Mouse (Mus musculus) C2C12 (cell line): ENCODE measurements at regions not wholly inside any gene's neighbourhood (a gene's known extent, or its start where the extent isn't known, plus 50 kb on each side); places are given as distances from the start of the nearest gene placed in this dataset.

Experiments used
- H3K27me3 ChIP-seq: one replicate; pipeline ENCODE4 v1.6.1; 2011; ENCODE audit not compliant: control insufficient read depth, insufficient read depth, insufficient read length
- H3K36me3 ChIP-seq: one replicate; pipeline ENCODE4 v1.6.1; 2011; ENCODE audit not compliant: control insufficient read depth, insufficient read depth
- H3K4me3 ChIP-seq: one replicate; pipeline ENCODE4 v1.5.1; 2011; ENCODE audit warnings: mild to moderate bottlenecking, control low read depth; ENCODE audit not compliant: poor library complexity, insufficient read depth, severe bottlenecking
- H3K79me2 ChIP-seq: one replicate; pipeline ENCODE4 v1.6.1; 2011; ENCODE audit not compliant: control insufficient read depth, insufficient read depth
- H3K79me3 ChIP-seq: one replicate; pipeline ENCODE4 v1.6.1; 2011; ENCODE audit warnings: low read depth, control low read depth
- H3ac ChIP-seq: one replicate; pipeline ENCODE3; 2011; ENCODE audit warnings: low read depth; ENCODE audit not compliant: control insufficient read depth, insufficient read length
- CEBPB ChIP-seq: IDR thresholded peaks from one replicate; pipeline ENCODE4 v1.6.1; 2011; ENCODE audit warnings: low read depth, mild to moderate bottlenecking, control low read depth, moderate library complexity
- CTCF ChIP-seq: IDR thresholded peaks from one replicate; pipeline ENCODE4 v1.5.1; 2011; ENCODE audit not compliant: control insufficient read depth, insufficient read depth, insufficient read length
- FOSL1 ChIP-seq: IDR thresholded peaks from one replicate; pipeline ENCODE4 v1.8.0; 2011; ENCODE audit warnings: mild to moderate bottlenecking, low read length; ENCODE audit not compliant: poor library complexity, insufficient read depth, severe bottlenecking
- MAX ChIP-seq: IDR thresholded peaks from one replicate; pipeline ENCODE4 v1.6.1; 2011; ENCODE audit warnings: mild to moderate bottlenecking, control low read depth
- MYOD1 ChIP-seq: IDR thresholded peaks from one replicate; pipeline ENCODE4 v1.6.1; 2011; ENCODE audit warnings: low read depth; ENCODE audit not compliant: control insufficient read depth, insufficient read length
- MYOG ChIP-seq: IDR thresholded peaks from one replicate; pipeline ENCODE4 v1.6.1; 2011; ENCODE audit not compliant: control insufficient read depth, insufficient read length; ENCODE audit errors: extremely low read depth
- USF1 ChIP-seq: IDR thresholded peaks from one replicate; pipeline ENCODE4 v1.6.1; 2011; ENCODE audit warnings: low read depth, mild to moderate bottlenecking, control low read depth, moderate library complexity

- TF ChIP-seq MYOD1, result no peak
- no peak for TF ChIP-seq MYOG
- TF ChIP-seq CTCF, result no peak
- no peak for TF ChIP-seq CEBPB
- no peak for TF ChIP-seq MAX
- no peak for TF ChIP-seq FOSL1
- no peak for TF ChIP-seq USF1
- Histone ChIP-seq H3K79me3 (no peaks in the 10 kb centered on the region), H3K4me3 (no peak overlapping the region), H3K27me3 (peaks cover 6% of the 10 kb centered on the region), H3K36me3 (no peaks in the 10 kb centered on the region), H3K79me2 (no peaks in the 10 kb centered on the region), H3ac (no peak overlapping the region)
Observed at GRCm38 (mm10) chr17:84877176-84877863, 79.2 kb upstream of the Ppm1b start.

- H3K36me3 ChIP-seq, result no peaks in the 10 kb centered on the region
- peaks cover under 1% of the 10 kb centered on the region for H3K27me3 ChIP-seq
- no peak overlapping the region for H3K4me3 ChIP-seq
- no peaks in the 10 kb centered on the region for H3K79me2 ChIP-seq
- TF ChIP-seq MYOG, result no peak
- TF ChIP-seq CEBPB, result no peak
- peak; percentile 28 for TF ChIP-seq MAX
- TF ChIP-seq USF1, result no peak
- TF ChIP-seq MYOD1, result no peak
- no peak for TF ChIP-seq FOSL1
- peak; percentile 51 for TF ChIP-seq CTCF
- H3K79me3 ChIP-seq, result no peaks in the 10 kb centered on the region
- no peak overlapping the region for H3ac ChIP-seq
Observed at GRCm38 (mm10) chr17:84877864-84878224, 78.7 kb upstream of the Ppm1b start.

GRCm38 (mm10) chr17:84878316-84878715, 78.2 kb upstream of the Ppm1b start:
- H3K4me3 ChIP-seq, result no peak overlapping the region
- H3K79me2 ChIP-seq, result no peaks in the 10 kb centered on the region
- H3K36me3 ChIP-seq, result no peaks in the 10 kb centered on the region
- H3ac ChIP-seq, result no peak overlapping the region
- TF ChIP-seq MAX (no peak), FOSL1 (no peak), USF1 (no peak), MYOD1 (no peak), MYOG (no peak), CEBPB (no peak), CTCF (no peak)
- no peaks in the 10 kb centered on the region for H3K27me3 ChIP-seq
- no peaks in the 10 kb centered on the region for H3K79me3 ChIP-seq

GRCm38 (mm10) chr17:84879146-84879545, 77.4 kb upstream of the Ppm1b start:
- H3ac ChIP-seq, result no peak overlapping the region
- H3K27me3 ChIP-seq, result no peaks in the 10 kb centered on the region
- TF ChIP-seq MYOG (no peak), CEBPB (no peak), CTCF (no peak), MYOD1 (no peak), MAX (no peak), FOSL1 (no peak), USF1 (no peak)
- no peaks in the 10 kb centered on the region for H3K79me3 ChIP-seq
- H3K79me2 ChIP-seq, result no peaks in the 10 kb centered on the region
- no peak overlapping the region for H3K4me3 ChIP-seq
- no peaks in the 10 kb centered on the region for H3K36me3 ChIP-seq

GRCm38 (mm10) chr17:84880946-84881345, 75.6 kb upstream of the Ppm1b start:
- H3K79me2 ChIP-seq, result no peaks in the 10 kb centered on the region
- H3K79me3 ChIP-seq, result no peaks in the 10 kb centered on the region
- no peak overlapping the region for H3ac ChIP-seq
- TF ChIP-seq CEBPB, result no peak
- no peak for TF ChIP-seq CTCF
- no peak for TF ChIP-seq FOSL1
- no peak for TF ChIP-seq MAX
- no peak for TF ChIP-seq MYOG
- H3K4me3 ChIP-seq, result no peak overlapping the region
- no peaks in the 10 kb centered on the region for H3K36me3 ChIP-seq
- no peaks in the 10 kb centered on the region for H3K27me3 ChIP-seq

GRCm38 (mm10) chr17:84888525-84888924, 68.0 kb upstream of the Ppm1b start:
- H3K79me2 ChIP-seq, result no peaks in the 10 kb centered on the region
- TF ChIP-seq CTCF (no peak), MYOG (no peak), CEBPB (no peak), MAX (no peak), MYOD1 (no peak), USF1 (no peak), FOSL1 (no peak)
- no peak overlapping the region for H3K4me3 ChIP-seq
- no peaks in the 10 kb centered on the region for H3K36me3 ChIP-seq
- no peaks in the 10 kb centered on the region for H3K79me3 ChIP-seq
- H3K27me3 ChIP-seq, result peaks cover 3% of the 10 kb centered on the region
- no peak overlapping the region for H3ac ChIP-seq
